Mouse (Mus musculus) spleen, adult 2 months (tissue): Measurements from ENCODE around the gene Pold4.

ENCODE experiments used
- CTCF ChIP-seq: fragments of 200-500 bp; IDR thresholded peaks from 2 replicates; pipeline ENCODE4 v1.5.1; 2011; ENCODE audit warnings: mild to moderate bottlenecking, inconsistent platforms; ENCODE audit not compliant: insufficient read depth, insufficient read length, insufficient replicate concordance; ENCODE audit errors: extremely low read depth
- POLR2A ChIP-seq: fragments of 200-500 bp; IDR thresholded peaks from 2 replicates; pipeline ENCODE4 v1.6.1; 2011; ENCODE audit warnings: low read depth, low read length, inconsistent platforms

GRCm38 (mm10) chr19:4216041-4216685 is 15.5 kb upstream of the Pold4 start:
- TF ChIP-seq POLR2A (no peak), CTCF (no peak)
